In genomic region chr4:86750346-86750945, GRCm38 (mm10) we compare ENCODE assay signal across 8 mouse cellular contexts. TPM values are rescaled to one million over a fixed set of nuclear protein-coding genes. Genes with fewer than 3 reads are reported as not detected.
DNase-seq lines count a peak whose midpoint lies in the region; ATAC-seq and TF ChIP-seq lines count a peak whose summit lies in the region.

No protein-coding gene starts in this region.

- DNase-seq in heart, adult 2 months, result no peak
- DNase-seq in heart, postnatal 25 days (ENCODE audit: low spot score), result no peak
- DNase-seq in G1E (ENCODE audit: low spot score), result no peak
- no peak for DNase-seq in liver, embryonic 14.5 days (ENCODE audit: low read depth in 3 of 3, low spot score in 3 of 3)
- peak; percentile 74 for DNase-seq in thymus, postnatal 14 days
- DNase-seq in Muller cell, postnatal 12 days (ENCODE audit: inconsistent ontology term), result no peak
- no peak for DNase-seq in urinary bladder, postnatal 36 days (ENCODE audit: low spot score in 2 of 2)

- peak overlapping the region; percentile 25; the same call in 1 of the 2 replicates for H3K4me2 ChIP-seq in heart, embryonic 11.5 days
- peak overlapping the region; percentile 91 for H3K4me2 ChIP-seq in liver, embryonic 14.5 days (ENCODE audit: low read depth)

- TF ChIP-seq CTCF in heart, adult 2 months (IDR thresholded peaks at IDR 0.05), result no peak
- TF ChIP-seq CTCF in G1E (IDR thresholded peaks at IDR 0.05; ENCODE audit: low read depth, low read length), result no peak
- TF ChIP-seq CTCF in liver, embryonic 14.5 days (IDR thresholded peaks at IDR 0.05; ENCODE audit: low read depth), result no peak

- no peak for TF ChIP-seq POLR2A in heart, adult 2 months (IDR thresholded peaks at IDR 0.05; ENCODE audit: insufficient read depth, low read depth, low read length)

- H3K27ac ChIP-seq in heart, adult 2 months, result peak overlapping the region; percentile 95; the same call in 1 of the 2 replicates
- H3K27ac ChIP-seq in heart, embryonic 11.5 days (ENCODE audit: low read depth, low read length), result no peak overlapping the region
- no peak overlapping the region for H3K27ac ChIP-seq in liver, embryonic 14.5 days

- peak overlapping the region; percentile 85 for H3K4me3 ChIP-seq in heart, adult 2 months
- H3K4me3 ChIP-seq in G1E (ENCODE audit: low read depth, low read length), result peak overlapping the region; percentile 47; the same call in 1 of the 2 replicates
- H3K4me3 ChIP-seq in heart, embryonic 11.5 days (ENCODE audit: low read depth, low read length), result no peak overlapping the region
- H3K4me3 ChIP-seq in liver, embryonic 14.5 days (ENCODE audit: insufficient read depth in 1 of 2, low read depth in 2 of 2, low read length in 2 of 2), result peak overlapping the region; percentile 13 to 95; a peak in 1 of 4 replicates

- intact Hi-C loops in heart, adult 2 months (cut with DNase I), result no loop called here
- intact Hi-C loops in heart, postnatal 25 days (cut with DNase I), result no loop called here

- peak overlapping the region; percentile 45 for H3K9ac ChIP-seq in heart, adult 2 months (ENCODE audit: low read depth, low read length)
- H3K9ac ChIP-seq in heart, embryonic 11.5 days (ENCODE audit: low read depth, low read length), result no peak overlapping the region
- no peak overlapping the region for H3K9ac ChIP-seq in liver, embryonic 14.5 days (replicated peaks)

- WGBS in heart, adult 2 months, result 26% methylated on average over 10 of the region's 10 CpGs
- 77% methylated on average over 10 of the region's 10 CpGs for whole genome bisulfite sequencing in heart, embryonic 11.5 days (ENCODE audit: insufficient replicate concordance)
- 51% methylated on average over 10 of the region's 10 CpGs for WGBS in liver, embryonic 14.5 days (ENCODE audit: insufficient replicate concordance)

- H3K9me3 ChIP-seq in G1E (replicated peaks), result no peaks in the 10 kb centered on the region
- no peaks in the 10 kb centered on the region for H3K9me3 ChIP-seq in heart, embryonic 11.5 days (replicated peaks; ENCODE audit: control insufficient read depth, low read length)
- H3K9me3 ChIP-seq in liver, embryonic 14.5 days (ENCODE audit: control insufficient read depth, low read length), result no peaks in the 10 kb centered on the region

- peaks cover 6% of the 10 kb centered on the region; the same call in 1 of the 2 replicates for H3K36me3 ChIP-seq in heart, adult 2 months (ENCODE audit: control insufficient read depth, insufficient read depth, low read length)
- H3K36me3 ChIP-seq in G1E (replicated peaks), result peaks cover 7% of the 10 kb centered on the region
- no peaks in the 10 kb centered on the region for H3K36me3 ChIP-seq in heart, embryonic 11.5 days (ENCODE audit: control insufficient read depth, insufficient read depth, low read length)
- H3K36me3 ChIP-seq in liver, embryonic 14.5 days (replicated peaks; ENCODE audit: control insufficient read depth, insufficient read depth, low read depth), result no peaks in the 10 kb centered on the region

- TF ChIP-seq EP300 in heart, adult 2 months (IDR thresholded peaks at IDR 0.05; ENCODE audit: insufficient read depth, low read depth, low read length), result no peak
- TF ChIP-seq EP300 in liver, embryonic 14.5 days (IDR thresholded peaks at IDR 0.05; ENCODE audit: low read depth), result no peak

- H3K79me2 ChIP-seq in heart, adult 2 months (replicated peaks; ENCODE audit: control insufficient read depth, insufficient read depth, low read length), result peaks cover 3% of the 10 kb centered on the region

- H3K4me1 ChIP-seq in heart, adult 2 months (ENCODE audit: control insufficient read depth, insufficient read depth, low read length), result peaks cover 10% of the 10 kb centered on the region
- H3K4me1 ChIP-seq in G1E (ENCODE audit: insufficient read depth, low read depth, low read length), result peaks cover 35% of the 10 kb centered on the region
- peaks cover 9% of the 10 kb centered on the region for H3K4me1 ChIP-seq in heart, embryonic 11.5 days (ENCODE audit: control insufficient read depth, insufficient read depth, low read length)
- H3K4me1 ChIP-seq in liver, embryonic 14.5 days (replicated peaks; ENCODE audit: control insufficient read depth in 2 of 2, insufficient read depth in 2 of 2, low read length in 1 of 2), result peaks cover 9 to 11% of the 10 kb centered on the region in 2 experiments

- no peaks in the 10 kb centered on the region for H3K27me3 ChIP-seq in heart, adult 2 months (ENCODE audit: control insufficient read depth, insufficient read depth, low read length)
- no peaks in the 10 kb centered on the region for H3K27me3 ChIP-seq in G1E (ENCODE audit: insufficient read depth, low read length)
- H3K27me3 ChIP-seq in heart, embryonic 11.5 days (ENCODE audit: control insufficient read depth, insufficient read depth, low read length), result no peaks in the 10 kb centered on the region
- H3K27me3 ChIP-seq in liver, embryonic 14.5 days (ENCODE audit: control insufficient read depth, insufficient read depth, low read length), result no peaks in the 10 kb centered on the region

- ATAC-seq in G1E (ENCODE audit: extremely low read depth, insufficient number of reproducible peaks, low FRiP score, poor library complexity, severe bottlenecking), result no peak
- no peak for ATAC-seq in heart, embryonic 11.5 days (replicated peaks; ENCODE audit: insufficient number of reproducible peaks, low FRiP score, low TSS enrichment)
- no peak for ATAC-seq in liver, embryonic 14.5 days (ENCODE audit: insufficient read depth)

RNA-seq across cellular contexts. Expression of gene Dennd4c, which starts 2.1 kb away (rescaled TPM):
- 10 to 100 TPM; 36.0 to 36.3 TPM for total RNA-seq in heart, adult 2 months (2021)
- polyA plus RNA-seq in heart, adult 2 months (2012; rRNA removed), result 7.1 and 12.4 TPM in 2 replicates
- total RNA-seq in heart, postnatal 25 days (2021), result 10 to 100 TPM; 33.7 to 34.7 TPM
- total RNA-seq in G1E (2014; fragmentation: Nextera tagmentation) (33.3 and 53.3 TPM in 2 replicates), G1E (2017) (26.6 and 30.3 TPM in 2 replicates)
- 3.2 and 3.4 TPM in 2 replicates for polyA plus RNA-seq in G1E (2012)
- polyA plus RNA-seq in heart, embryonic 11.5 days (2014; fragmentation: Nextera tagmentation; extraction: Ambion mirVana), result 5.5 and 8.3 TPM in 2 replicates
- 2.0 and 2.7 TPM in 2 replicates for polyA plus RNA-seq in liver, embryonic 14.5 days (2012; rRNA removed)
- 2.1 and 2.4 TPM in 2 replicates for polyA plus RNA-seq in liver, embryonic 14.5 days (2014; fragmentation: Nextera tagmentation; extraction: Ambion mirVana)
